Mouse (Mus musculus) c-Kit-positive CD71-positive TER-119-negative erythroid progenitor cells, embryonic 14.5 days (primary cell): ENCODE results near the gene Fam98a.

Experiments
- DNase-seq: peaks from one replicate; pipeline ENCODE4 v3.0.0-alpha.2; 2013; ENCODE audit warnings: low read depth

Gene Fam98a

DNA sequence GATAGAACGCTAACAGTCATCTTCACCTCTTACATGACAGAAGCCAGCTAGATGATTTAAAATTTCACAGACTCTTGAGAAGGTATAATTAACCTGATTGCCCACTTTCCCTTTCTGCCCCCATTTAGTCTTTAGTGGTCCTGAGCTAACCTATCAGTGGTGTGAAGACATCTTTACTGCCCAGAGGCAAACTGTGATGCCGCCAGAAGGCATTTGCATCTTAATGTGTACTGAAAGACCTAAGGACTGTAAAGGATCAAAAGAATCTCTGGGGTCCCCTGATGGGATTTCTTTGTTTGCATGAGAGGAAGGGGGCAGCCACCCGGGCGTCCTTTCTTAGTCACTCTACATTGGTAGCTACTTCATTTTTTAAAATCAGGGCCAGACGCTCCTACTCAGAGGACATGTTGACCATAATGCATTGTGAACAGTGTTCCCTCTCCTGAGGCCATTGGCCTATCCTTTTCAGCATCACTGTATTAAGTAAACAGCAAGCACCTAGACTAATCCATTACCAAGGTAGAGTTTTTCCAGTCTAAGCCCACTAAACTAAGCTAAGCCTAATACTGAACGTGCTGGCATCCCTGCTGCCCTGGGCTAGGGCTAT, 30.4 kb downstream of the Fam98a start:
- no peak for DNase-seq

GRCm38 (mm10) chr17:75519239-75519900, 32.4 kb downstream of the Fam98a start:
- DNase-seq: no peak

DNA sequence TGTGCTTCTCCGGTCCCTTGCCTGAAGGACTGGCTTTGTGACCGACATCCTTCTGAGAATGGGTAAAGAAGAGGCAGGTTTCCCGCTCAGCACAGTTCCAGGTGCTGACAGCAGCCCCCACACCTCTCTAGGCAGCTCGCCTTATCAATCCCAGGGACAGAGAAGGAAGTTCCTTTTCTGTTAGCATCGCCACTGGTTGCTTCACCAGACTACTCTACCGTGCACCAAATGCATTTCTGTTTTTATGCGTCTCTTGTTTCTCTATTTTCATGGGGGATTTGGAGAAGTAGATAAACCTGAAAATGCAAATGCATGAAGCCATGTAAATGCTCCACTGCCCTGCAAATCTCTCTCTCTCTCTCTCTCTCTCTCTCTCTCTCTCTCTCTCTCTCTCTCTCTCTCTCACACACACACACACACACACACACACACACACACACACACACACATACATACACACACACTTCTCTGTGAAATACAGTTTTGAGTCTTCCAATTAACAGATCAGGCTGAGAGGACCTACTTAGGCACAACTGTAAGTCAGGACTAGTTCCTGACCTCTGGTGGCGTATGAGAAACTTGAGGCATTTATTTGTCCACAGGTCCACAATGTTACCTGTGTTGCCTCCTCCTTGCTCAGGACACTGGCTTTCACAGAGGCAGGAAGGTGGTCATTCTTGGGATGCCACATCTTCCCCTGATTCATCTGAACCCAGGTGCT, 33.4 kb downstream of the Fam98a start:
- DNase-seq: no peak

GRCm38 (mm10) chr17:75516591-75516990, 35.2 kb downstream of the Fam98a start:
- DNase-seq: no peak

- no peak for DNase-seq
Observed at GRCm38 (mm10) chr17:75509257-75509656, 42.5 kb downstream of the Fam98a start.

DNA sequence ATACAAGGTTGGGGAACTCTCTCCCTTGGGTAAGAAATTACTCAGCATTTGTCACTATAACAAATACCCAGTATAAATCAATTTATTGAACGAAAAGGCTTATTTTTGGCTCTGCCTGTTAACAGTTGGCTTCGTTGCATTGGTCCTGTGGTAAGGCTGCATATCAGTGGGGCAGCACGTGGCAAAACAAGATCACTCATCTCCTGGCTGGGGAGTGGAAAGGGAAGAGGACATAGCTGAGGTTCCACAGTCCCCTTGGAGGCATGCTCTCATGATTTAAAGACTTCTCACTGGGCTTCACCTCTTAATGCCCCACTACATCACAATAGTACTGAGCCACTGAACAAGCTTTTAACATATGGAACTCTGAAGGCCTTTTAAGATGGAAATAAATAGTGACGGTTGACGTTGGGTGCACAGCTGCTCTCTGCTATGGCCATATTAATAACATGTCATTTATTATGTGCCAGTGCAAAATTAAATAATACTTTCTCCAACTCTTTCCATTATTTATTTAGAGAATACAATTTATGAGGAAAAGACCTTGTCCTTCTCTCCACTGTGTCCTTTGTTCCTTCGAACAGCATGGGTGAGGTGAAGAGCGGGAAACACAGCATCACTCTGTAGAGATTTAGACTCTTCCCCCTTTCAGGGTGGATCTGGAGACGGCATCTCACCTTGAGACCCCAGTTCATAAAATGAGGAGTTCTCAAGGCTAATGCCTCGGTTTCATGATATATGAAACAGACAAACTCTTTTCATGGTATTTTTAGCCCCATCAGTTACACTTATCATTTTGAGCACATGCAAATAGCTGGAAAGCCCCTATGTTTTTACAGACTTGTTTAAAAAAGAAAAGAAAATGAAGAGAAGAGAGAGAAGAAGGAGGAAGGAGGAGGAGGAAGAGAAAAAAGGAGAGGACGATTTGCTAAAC, 44.8 kb downstream of the Fam98a start:
- DNase-seq: no peak

- no peak for DNase-seq
Observed at GRCm38 (mm10) chr17:75506097-75506675, 45.6 kb downstream of the Fam98a start.

GRCm38 (mm10) chr17:75505053-75505452, 46.7 kb downstream of the Fam98a start:
- no peak for DNase-seq

GRCm38 (mm10) chr17:75503031-75503430, 48.7 kb downstream of the Fam98a start:
- DNase-seq: no peak

DNA sequence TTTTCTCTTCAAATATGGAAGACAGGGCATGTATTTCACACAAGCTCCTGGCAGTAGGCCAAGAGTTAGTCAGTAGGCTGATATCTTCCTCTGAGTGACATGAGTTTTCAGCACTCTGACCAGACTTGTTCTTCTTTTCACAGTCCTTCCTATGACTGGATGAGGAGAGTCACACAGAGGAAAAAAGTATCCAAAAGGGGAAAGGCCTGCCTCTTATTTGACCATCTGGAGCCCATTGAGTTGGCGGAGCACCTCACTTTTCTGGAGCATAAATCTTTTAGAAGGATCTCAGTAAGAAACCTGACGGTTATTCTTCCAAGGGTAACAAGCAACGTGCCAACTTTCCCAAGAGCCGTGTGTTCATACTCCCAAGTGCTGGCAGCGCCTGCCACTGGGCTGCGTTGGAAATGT, 53.5 kb downstream of the Fam98a start:
- no peak for DNase-seq

DNA sequence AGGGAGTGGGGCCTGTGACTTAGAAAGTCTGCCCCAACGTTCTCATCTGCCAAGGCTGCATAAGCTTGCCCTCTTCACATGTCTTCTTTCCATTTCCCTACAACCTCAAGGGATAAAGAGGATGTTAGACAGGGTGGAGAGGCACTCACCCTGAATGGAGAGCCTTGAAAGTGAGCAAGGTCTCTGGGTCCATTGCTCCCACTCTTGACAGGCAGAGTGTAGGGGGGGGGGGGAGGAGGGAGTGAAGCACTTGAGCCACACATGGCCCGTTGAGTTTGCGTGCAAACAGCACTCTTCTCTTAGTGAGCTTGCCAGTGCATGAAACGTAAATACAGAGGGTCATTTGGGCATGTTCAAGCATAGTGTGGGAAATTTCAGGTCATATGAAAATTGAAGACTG, 56.5 kb downstream of the Fam98a start:
- no peak for DNase-seq
